Mouse (Mus musculus) left cerebral cortex, adult 2 months (tissue): ENCODE results near the gene Gas7. TPM values are rescaled to one million over a fixed set of nuclear protein-coding genes. Genes with fewer than 3 reads are reported as not detected.

Experiments used
- DNase-seq, 2 experiments: peaks; one replicate each; pipeline ENCODE4 v3.0.0; 2021 to 2022; ENCODE audit warnings: low spot score in 2 of 2, mixed read lengths in 1 of 2; ENCODE audit errors: extremely low spot score in 1 of 2
- H3K27ac ChIP-seq: fragments of 200-600 bp; 2 replicates; pipeline ENCODE4 v1.8.1; 2022
- H3K4me3 ChIP-seq: fragments of 200-600 bp; 2 replicates; pipeline ENCODE4 v1.8.1; 2022
- CTCF ChIP-seq: fragments of 200-600 bp; IDR thresholded peaks from 2 replicates; pipeline ENCODE4 v1.8.1; 2022; ENCODE audit warnings: antibody characterized with exemption, mild to moderate bottlenecking, moderate library complexity
- intact Hi-C: fragments of 180-260 bp; cut with DNase I; formaldehyde crosslinking; loops from one replicate; pipeline ENCODE4 v1.15.1; 2025
- total RNA-seq, 2 experiments: library from RNA; stranded (reverse); gene quantifications; 2 replicates each; pipeline ENCODE4 v1.2.3; 2021

Gene Gas7
- total RNA-seq, 2 experiments from 2014 or later, result 539 to 559 TPM

GRCm38 (mm10) chr11:67667531-67668332, 212.5 kb downstream of the Gas7 start:
- Histone ChIP-seq H3K27ac (peak overlapping the region; percentile 93), H3K4me3 (no peak overlapping the region)
- no peak for TF ChIP-seq CTCF
- peak; percentile 75 to 86 for DNase-seq
- intact Hi-C loops, result no loop called here

- Histone ChIP-seq H3K27ac (peak overlapping the region; percentile 93), H3K4me3 (no peak overlapping the region)
- intact Hi-C loops, result no loop called here
- TF ChIP-seq CTCF, result no peak
- DNase-seq, result no peak
Measured at GRCm38 (mm10) chr11:67668460-67669007, 213.3 kb downstream of the Gas7 start.

GRCm38 (mm10) chr11:67670031-67670430, 214.8 kb downstream of the Gas7 start:
- intact Hi-C loops, result no loop called here
- TF ChIP-seq CTCF, result no peak
- Histone ChIP-seq H3K4me3 (no peak overlapping the region), H3K27ac (peak overlapping the region; percentile 83)
- no peak for DNase-seq

GRCm38 (mm10) chr11:67672140-67672539, 216.9 kb downstream of the Gas7 start:
- H3K4me3 ChIP-seq, result no peak overlapping the region
- intact Hi-C loops, result no loop called here
- DNase-seq, result peak in 1 of 2 experiments; percentile 55
- no peak for TF ChIP-seq CTCF
- H3K27ac ChIP-seq, result peak overlapping the region; percentile 83

GRCm38 (mm10) chr11:67675562-67676540, 220.6 kb downstream of the Gas7 start:
- intact Hi-C loops, result loop anchor here (2.0 to 5.0 kb wide), 3 partner anchors 19 to 564 kb away; no protein-coding TSS in a partner anchor
- DNase-seq, result peak in 1 of 2 experiments; percentile 62
- Histone ChIP-seq H3K27ac (peak overlapping the region; percentile 41; the same call in 1 of the 2 replicates), H3K4me3 (no peak overlapping the region)
- peak; percentile 77 for TF ChIP-seq CTCF

- Histone ChIP-seq H3K27ac (peak overlapping the region; percentile 45; the same call in 1 of the 2 replicates), H3K4me3 (no peak overlapping the region)
- intact Hi-C loops, result loop anchor here (5.0 kb wide), 2 partner anchors 307 to 567 kb away; no protein-coding TSS in a partner anchor
- no peak for TF ChIP-seq CTCF
- DNase-seq, result no peak
Measured at GRCm38 (mm10) chr11:67679300-67679699, 224.1 kb downstream of the Gas7 start.

GRCm38 (mm10) chr11:67679930-67680329, 224.7 kb downstream of the Gas7 start:
- no peak overlapping the region for H3K4me3 ChIP-seq
- intact Hi-C loops, result loop anchor here (5.0 kb wide), 2 partner anchors 308 to 568 kb away; no protein-coding TSS in a partner anchor
- peak overlapping the region; percentile 45; the same call in 1 of the 2 replicates for H3K27ac ChIP-seq
- no peak for DNase-seq
- TF ChIP-seq CTCF, result no peak

GRCm38 (mm10) chr11:67681871-67682270, 226.6 kb downstream of the Gas7 start:
- no peak for TF ChIP-seq CTCF
- no peak for DNase-seq
- peak overlapping the region; percentile 33 for H3K27ac ChIP-seq
- intact Hi-C loops, result no loop called here
- no peak overlapping the region for H3K4me3 ChIP-seq

GRCm38 (mm10) chr11:67686109-67686508, 230.9 kb downstream of the Gas7 start:
- no peak for TF ChIP-seq CTCF
- no peak for DNase-seq
- no peak overlapping the region for H3K4me3 ChIP-seq
- intact Hi-C loops, result loop anchor here (5.0 kb wide), 1 partner anchor 121 kb away; no protein-coding TSS in a partner anchor
- H3K27ac ChIP-seq, result peak overlapping the region; percentile 15; the same call in 1 of the 2 replicates

GRCm38 (mm10) chr11:67694703-67695376, 239.6 kb downstream of the Gas7 start, which contains the start of gene Rcvrn:
Gene Rcvrn (plus strand): TSS chr11:67695326.
- no peak within 1 kb of the TSS for H3K4me3 ChIP-seq
- H3K27ac ChIP-seq, result no peak within 1 kb of the TSS
- intact Hi-C loops, result no loop called here
- no peak for TF ChIP-seq CTCF
- no peak for DNase-seq

- H3K4me3 ChIP-seq, result no peak overlapping the region
- no peak for TF ChIP-seq CTCF
- intact Hi-C loops, result no loop called here
- no peak for DNase-seq
- no peak overlapping the region for H3K27ac ChIP-seq
Measured at GRCm38 (mm10) chr11:67712976-67713375, 257.7 kb downstream of the Gas7 start.
